In genomic region chr11:102572866-102573663, GRCm38 (mm10) we compare ENCODE assay signal across 8 mouse cellular contexts. TPM values are rescaled to one million over a fixed set of nuclear protein-coding genes. Genes with fewer than 3 reads are reported as not detected.
A peak's percentile ranks its signal among the peaks of the same experiment; 100 is the strongest.
DNase-seq lines count a peak whose midpoint lies in the region; ATAC-seq lines count a peak whose summit lies in the region.

No protein-coding gene starts in this region.

- no peaks in the 10 kb centered on the region for H3K27me3 ChIP-seq in intestine, embryonic 14.5 days (replicated peaks; ENCODE audit: control insufficient read depth, insufficient read depth, low read length)
- H3K27me3 ChIP-seq in midbrain, embryonic 10.5 days (ENCODE audit: low read depth, poor library complexity, severe bottlenecking), result no peaks in the 10 kb centered on the region; the same call in 1 of the 2 replicates

- H3K27ac ChIP-seq in intestine, embryonic 14.5 days (ENCODE audit: low read depth), result no peak overlapping the region
- H3K27ac ChIP-seq in midbrain, embryonic 10.5 days (replicated peaks), result peak overlapping the region; percentile 88

- peak overlapping the region; percentile 34 for H3K4me3 ChIP-seq in intestine, embryonic 14.5 days (ENCODE audit: low read depth, low read length)
- H3K4me3 ChIP-seq in midbrain, embryonic 10.5 days, result peak overlapping the region; percentile 52

- peak overlapping the region; percentile 65 for H3K4me2 ChIP-seq in intestine, embryonic 14.5 days (ENCODE audit: low read length)

- peak overlapping the region; percentile 51 for H3K9ac ChIP-seq in intestine, embryonic 14.5 days (ENCODE audit: low read length)

- peak; percentile 82 for DNase-seq in adrenal gland, adult 2 months
- DNase-seq in embryo, embryonic 10.5 days (ENCODE audit: low spot score), result peak; percentile 97
- peak; percentile 87 for DNase-seq in gastrocnemius, postnatal 14 days
- DNase-seq in intestine, embryonic 14.5 days (ENCODE audit: low spot score), result peak; percentile 99
- DNase-seq in left cerebral cortex, postnatal 36 days (ENCODE audit: low spot score in 2 of 2), result peak; percentile 69 to 78
- DNase-seq in midbrain, embryonic 10.5 days (ENCODE audit: low spot score), result peak; percentile 92
- DNase-seq in right cerebral cortex, postnatal 36 days (ENCODE audit: low spot score in 2 of 2), result peak; percentile 45 to 54
- DNase-seq in yolk sac, embryonic 10.5 days (ENCODE audit: low spot score), result peak; percentile 67

- peak; percentile 63; the same call in 1 of the 2 replicates for ATAC-seq in intestine, embryonic 14.5 days (replicated peaks; ENCODE audit: low FRiP score, low TSS enrichment, low read depth)

- H3K9me3 ChIP-seq in intestine, embryonic 14.5 days (ENCODE audit: control insufficient read depth, low read length), result no peaks in the 10 kb centered on the region
- H3K9me3 ChIP-seq in midbrain, embryonic 10.5 days (replicated peaks), result no peaks in the 10 kb centered on the region

- intact Hi-C loops in gastrocnemius, postnatal 14 days (cut with DNase I; ENCODE audit: low total_unique reads), result no loop called here
- intact Hi-C loops in left cerebral cortex, postnatal 36 days (cut with DNase I), result loop anchor here (1.0 to 5.0 kb wide), 2 partner anchors 78 to 86 kb away; no protein-coding TSS in a partner anchor

- no peaks in the 10 kb centered on the region for H3K36me3 ChIP-seq in intestine, embryonic 14.5 days (ENCODE audit: control insufficient read depth, insufficient read depth, low read length)
- H3K36me3 ChIP-seq in midbrain, embryonic 10.5 days, result no peaks in the 10 kb centered on the region

- WGBS in intestine, embryonic 14.5 days, result 13% methylated on average over 18 of the region's 18 CpGs
- 7% methylated on average over 18 of the region's 18 CpGs for WGBS in midbrain, embryonic 10.5 days

- peaks cover 5% of the 10 kb centered on the region; the same call in 1 of the 2 replicates for H3K4me1 ChIP-seq in intestine, embryonic 14.5 days (replicated peaks; ENCODE audit: control insufficient read depth, insufficient read depth, low read length)
- H3K4me1 ChIP-seq in midbrain, embryonic 10.5 days, result peaks cover 25% of the 10 kb centered on the region

RNA-seq across cellular contexts. Expression of gene Gm11627, which starts 6.2 kb away (rescaled TPM):
- under 1 TPM in 1 of 2 experiments, not detected in 1; 0.52 TPM for total RNA-seq in adrenal gland, adult 2 months (2021)
- polyA plus RNA-seq in adrenal gland, adult 2 months (2012; rRNA removed), result not detected in 2 replicates
- under 1 TPM; 0.38 to 0.66 TPM for total RNA-seq in gastrocnemius, postnatal 14 days (2021)
- 13.5 and 15.7 TPM in 2 replicates for polyA plus RNA-seq in intestine, embryonic 14.5 days (2014; fragmentation: Nextera tagmentation; extraction: Ambion mirVana)
- 1 to 10 TPM; 5.0 to 8.7 TPM for total RNA-seq in left cerebral cortex, postnatal 36 days (2021)
- polyA plus RNA-seq in midbrain, embryonic 10.5 days (2016; fragmentation: Nextera tagmentation; extraction: Ambion mirVana), result 11.1 and 12.6 TPM in 2 replicates

RNA-seq across cellular contexts. Expression of gene Gpatch8, which starts 16.9 kb away (rescaled TPM):
- 10 to 100 TPM; 23.2 to 31.4 TPM for total RNA-seq in adrenal gland, adult 2 months (2021)
- 16.0 and 18.4 TPM in 2 replicates for polyA plus RNA-seq in adrenal gland, adult 2 months (2012; rRNA removed)
- total RNA-seq in gastrocnemius, postnatal 14 days (2021), result 10 to 100 TPM; 21.1 to 27.7 TPM
- polyA plus RNA-seq in intestine, embryonic 14.5 days (2014; fragmentation: Nextera tagmentation; extraction: Ambion mirVana), result 40.1 and 49.6 TPM in 2 replicates
- total RNA-seq in left cerebral cortex, postnatal 36 days (2021), result 10 to 100 TPM; 46.0 to 65.5 TPM
- polyA plus RNA-seq in midbrain, embryonic 10.5 days (2016; fragmentation: Nextera tagmentation; extraction: Ambion mirVana), result 65.5 and 73.8 TPM in 2 replicates

RNA-seq across cellular contexts. Expression of gene Fzd2, which starts 31.1 kb away (rescaled TPM):
- 1 to 10 TPM; 2.0 to 9.3 TPM for total RNA-seq in adrenal gland, adult 2 months (2021)
- polyA plus RNA-seq in adrenal gland, adult 2 months (2012; rRNA removed), result 22.8 and 23.1 TPM in 2 replicates
- 1 to 10 TPM; 3.6 to 7.3 TPM for total RNA-seq in gastrocnemius, postnatal 14 days (2021)
- 20.4 and 21.9 TPM in 2 replicates for polyA plus RNA-seq in intestine, embryonic 14.5 days (2014; fragmentation: Nextera tagmentation; extraction: Ambion mirVana)
- 10 to 100 TPM; 10.5 to 12.7 TPM for total RNA-seq in left cerebral cortex, postnatal 36 days (2021)
- polyA plus RNA-seq in midbrain, embryonic 10.5 days (2016; fragmentation: Nextera tagmentation; extraction: Ambion mirVana), result 26.5 and 27.9 TPM in 2 replicates
